Mouse (Mus musculus): Measurements from ENCODE around the gene Ppib.

DNA sequence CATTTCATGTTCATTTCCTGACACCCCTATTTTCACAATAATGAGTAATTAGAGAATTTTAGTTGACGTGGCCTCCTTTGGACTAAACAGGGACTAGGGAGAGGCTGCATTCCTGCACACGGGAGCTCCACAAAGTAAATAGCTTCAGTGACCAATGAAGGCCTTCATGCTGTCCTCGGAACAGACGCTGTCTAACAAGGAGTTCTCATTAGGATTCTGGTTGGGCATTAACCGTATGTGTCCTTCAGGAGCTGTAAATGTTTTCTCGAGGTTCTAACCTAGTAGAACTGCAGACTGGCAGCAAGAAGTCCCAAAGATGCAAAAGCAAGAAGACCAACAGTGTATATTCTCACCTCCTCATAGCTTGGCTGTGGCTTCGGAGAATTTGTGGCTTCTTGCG lies 45.1 kb downstream of the Ppib start:
- TF ChIP-seq POLR2A (IDR thresholded peaks at IDR 0.05; ENCODE audit: low read depth, low read length), result no peak
- no peak for TF ChIP-seq CTCF (IDR thresholded peaks at IDR 0.05; ENCODE audit: extremely low read depth, insufficient read depth, insufficient read length, insufficient replicate concordance)
